Mouse (Mus musculus) limb, embryonic 10.5 days (tissue): ENCODE results near the gene Ap5z1. TPM values are rescaled to one million over a fixed set of nuclear protein-coding genes. Genes with fewer than 3 reads are reported as not detected.

Source experiments
- DNase-seq: peaks from one replicate; pipeline ENCODE4 v3.0.0-alpha.2; 2017; ENCODE audit warnings: low spot score
- H3K27ac ChIP-seq: fragments of 300-500 bp; sonication (generic); 2 replicates; pipeline ENCODE4 v1.5.1; 2016; ENCODE audit warnings: mild to moderate bottlenecking
- H3K27me3 ChIP-seq: fragments of 300-500 bp; sonication (generic); 2 replicates; pipeline ENCODE4 v1.6.1; 2016; ENCODE audit warnings: low read depth, mild to moderate bottlenecking; ENCODE audit not compliant: poor library complexity, severe bottlenecking
- H3K36me3 ChIP-seq: fragments of 300-500 bp; sonication (generic); 2 replicates; pipeline ENCODE4 v1.6.1; 2016; ENCODE audit warnings: mild to moderate bottlenecking, moderate library complexity
- H3K4me1 ChIP-seq: fragments of 300-500 bp; sonication (generic); 2 replicates; pipeline ENCODE4 v1.6.1; 2016
- H3K4me3 ChIP-seq: fragments of 300-500 bp; sonication (generic); 2 replicates; pipeline ENCODE4 v1.5.1; 2016; ENCODE audit warnings: mild to moderate bottlenecking, moderate library complexity
- H3K9me3 ChIP-seq: fragments of 300-500 bp; sonication (generic); replicated peaks from 2 replicates; pipeline ENCODE4 v1.6.1; 2016; ENCODE audit warnings: mild to moderate bottlenecking
- WGBS: fragments of 180-500 bp; shearing (Covaris S2); methylation state at CpG from one replicate; pipeline ENCODE4 v1.1.7; 2016; 5-methylcytosine and 5-hydroxymethylcytosine counted together
- polyA plus RNA-seq: library from polyadenylated mRNA; unstranded; fragments of >200 nt; fragmentation: Nextera tagmentation; extraction: Ambion mirVana; gene quantifications from 2 replicates; pipeline ENCODE4 v1.2.1, GENCODE M21; 2016

Gene Ap5z1
- polyA plus RNA-seq, 1 experiment from 2014 or later: 16.2 TPM

- 81% methylated on average over 5 of the region's 5 CpGs for WGBS
- H3K36me3 ChIP-seq: peaks cover 66% of the 10 kb centered on the region
- H3K4me1 ChIP-seq: peaks cover 22% of the 10 kb centered on the region
- no peak overlapping the region for H3K27ac ChIP-seq
- no peaks in the 10 kb centered on the region for H3K27me3 ChIP-seq
- DNase-seq: no peak
- no peaks in the 10 kb centered on the region for H3K9me3 ChIP-seq
- no peak overlapping the region for H3K4me3 ChIP-seq
Observed at GRCm38 (mm10) chr5:142459834-142460233, 3.9 kb upstream of the Ap5z1 start.

- peaks cover 16% of the 10 kb centered on the region for H3K4me1 ChIP-seq
- no peak overlapping the region for H3K4me3 ChIP-seq
- no peak overlapping the region for H3K27ac ChIP-seq
- 97% methylated on average over 7 of the region's 7 CpGs for WGBS
- H3K27me3 ChIP-seq: no peaks in the 10 kb centered on the region
- H3K36me3 ChIP-seq: peaks cover 50% of the 10 kb centered on the region
- no peaks in the 10 kb centered on the region for H3K9me3 ChIP-seq
- DNase-seq: no peak
Observed at GRCm38 (mm10) chr5:142461942-142462640, 1.7 kb upstream of the Ap5z1 start.

DNA sequence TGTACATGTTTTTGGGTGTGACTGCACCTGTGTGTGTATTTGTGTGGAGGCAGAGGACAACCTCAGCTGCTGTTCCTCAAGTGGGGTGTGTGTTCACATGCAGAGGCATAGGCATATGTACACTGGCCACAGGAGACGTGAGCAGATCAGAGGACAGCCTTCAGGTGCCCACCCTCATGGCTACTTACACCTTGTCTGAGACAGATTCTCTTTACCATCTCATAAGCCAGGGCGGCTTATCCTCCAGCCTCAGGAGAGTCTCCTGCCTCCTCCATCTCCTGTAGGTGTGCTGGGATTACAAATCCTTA is 1.1 kb upstream of the Ap5z1 start:
- Histone ChIP-seq H3K4me1 (peaks cover 16% of the 10 kb centered on the region), H3K9me3 (no peaks in the 10 kb centered on the region), H3K4me3 (no peak overlapping the region), H3K27me3 (no peaks in the 10 kb centered on the region), H3K36me3 (peaks cover 48% of the 10 kb centered on the region), H3K27ac (no peak overlapping the region)
- DNase-seq: no peak
- WGBS: 95% methylated on average over 2 of the region's 2 CpGs

GRCm38 (mm10) chr5:142463011-142463410 is 733 bp upstream of the Ap5z1 start:
- Histone ChIP-seq H3K4me3 (peak overlapping the region; percentile 82), H3K9me3 (no peaks in the 10 kb centered on the region), H3K27ac (peak overlapping the region; percentile 82), H3K27me3 (no peaks in the 10 kb centered on the region), H3K36me3 (peaks cover 48% of the 10 kb centered on the region), H3K4me1 (peaks cover 16% of the 10 kb centered on the region)
- DNase-seq: no peak
- 84% methylated on average over 6 of the region's 6 CpGs for WGBS

DNA sequence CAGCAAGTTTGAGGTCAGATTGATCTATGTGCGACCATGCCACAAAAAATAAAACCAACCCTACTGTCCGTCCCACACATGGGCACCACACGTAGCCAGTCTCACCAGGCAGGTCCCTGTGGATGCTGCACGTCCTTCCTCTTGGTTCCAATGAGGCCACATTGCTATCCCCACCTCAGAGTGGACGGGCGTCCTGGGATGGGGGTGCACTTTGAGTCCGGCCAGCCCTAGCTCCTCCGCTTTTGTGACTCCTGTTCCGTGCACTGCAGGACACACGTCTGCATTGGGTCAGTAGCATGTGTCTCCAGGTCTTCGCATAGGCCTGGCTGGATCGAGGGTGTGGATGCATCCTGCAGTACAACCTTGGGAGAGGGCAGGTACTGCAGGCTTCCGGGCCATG is 4.6 kb downstream of the Ap5z1 start:
- WGBS: 95% methylated on average over 13 of the region's 13 CpGs
- no peak overlapping the region for H3K27ac ChIP-seq
- H3K4me3 ChIP-seq: no peak overlapping the region
- peaks cover 13% of the 10 kb centered on the region for H3K4me1 ChIP-seq
- no peak for DNase-seq
- no peaks in the 10 kb centered on the region for H3K9me3 ChIP-seq
- H3K27me3 ChIP-seq: no peaks in the 10 kb centered on the region
- peaks cover 61% of the 10 kb centered on the region for H3K36me3 ChIP-seq

- H3K27ac ChIP-seq: no peak overlapping the region
- no peaks in the 10 kb centered on the region for H3K27me3 ChIP-seq
- no peak overlapping the region for H3K4me3 ChIP-seq
- WGBS: 91% methylated on average over 11 of the region's 11 CpGs
- H3K9me3 ChIP-seq: no peaks in the 10 kb centered on the region
- H3K4me1 ChIP-seq: peaks cover 3% of the 10 kb centered on the region
- no peak for DNase-seq
- peaks cover 67% of the 10 kb centered on the region for H3K36me3 ChIP-seq
Observed at GRCm38 (mm10) chr5:142469796-142470195, 6.1 kb downstream of the Ap5z1 start.

DNA sequence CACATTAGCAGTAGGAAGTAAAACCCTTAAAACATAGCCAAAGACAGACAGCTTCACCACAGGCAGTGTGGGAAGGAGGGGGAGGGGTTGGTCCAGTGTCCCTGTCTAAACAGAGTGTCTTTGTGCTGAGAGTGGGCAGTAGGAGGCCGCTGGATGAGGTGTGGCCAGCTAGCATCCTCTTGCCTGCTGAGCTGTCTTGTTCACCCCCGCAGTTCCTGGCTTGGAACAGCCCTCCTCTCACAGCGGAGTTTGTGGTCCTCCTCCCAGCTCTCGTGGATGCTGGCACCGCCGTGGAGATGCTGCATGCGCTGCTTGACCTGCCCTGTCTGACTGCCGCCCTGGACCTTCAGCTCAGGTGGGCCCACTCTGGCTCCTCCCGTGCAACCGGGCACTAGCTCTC is 10.0 kb downstream of the Ap5z1 start:
- WGBS: 82% methylated on average over 10 of the region's 10 CpGs

DNA sequence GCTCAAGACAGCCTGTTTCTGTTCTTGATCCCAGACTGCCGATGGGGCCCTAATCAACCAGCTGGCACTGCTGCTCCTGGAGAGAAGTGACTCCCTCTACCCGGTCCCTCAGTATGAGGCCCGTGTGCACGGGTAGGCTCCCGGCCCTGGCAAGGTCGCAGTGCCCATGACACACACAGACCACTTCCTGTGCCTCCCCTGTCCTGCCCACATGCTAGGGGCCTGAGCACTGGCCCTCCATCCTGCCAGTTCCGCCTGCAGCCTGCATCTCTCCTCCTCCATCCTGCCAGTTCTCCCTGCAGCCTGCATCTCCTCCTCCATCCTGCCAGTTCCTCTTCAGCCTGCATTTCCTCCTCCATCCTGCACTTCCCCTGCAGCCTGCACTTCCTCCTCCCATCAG is 11.9 kb downstream of the Ap5z1 start:
- no peaks in the 10 kb centered on the region for H3K27me3 ChIP-seq
- H3K9me3 ChIP-seq: no peaks in the 10 kb centered on the region
- peaks cover 37% of the 10 kb centered on the region for H3K36me3 ChIP-seq
- no peak overlapping the region for H3K4me3 ChIP-seq
- H3K27ac ChIP-seq: 0 out of 2 replicates have a peak overlapping the region, but pooled peaks have one; percentile 32
- peaks cover 10% of the 10 kb centered on the region for H3K4me1 ChIP-seq
- no peak for DNase-seq
- WGBS: 81% methylated on average over 7 of the region's 7 CpGs

More for the DNA sequence above, 10.0 kb downstream of the Ap5z1 start:
- H3K4me1 ChIP-seq: peaks cover 5% of the 10 kb centered on the region
- H3K27ac ChIP-seq: no peak overlapping the region
- no peak for DNase-seq
- H3K4me3 ChIP-seq: no peak overlapping the region
- no peaks in the 10 kb centered on the region for H3K9me3 ChIP-seq
- H3K36me3 ChIP-seq: peaks cover 56% of the 10 kb centered on the region
- H3K27me3 ChIP-seq: no peaks in the 10 kb centered on the region

DNA sequence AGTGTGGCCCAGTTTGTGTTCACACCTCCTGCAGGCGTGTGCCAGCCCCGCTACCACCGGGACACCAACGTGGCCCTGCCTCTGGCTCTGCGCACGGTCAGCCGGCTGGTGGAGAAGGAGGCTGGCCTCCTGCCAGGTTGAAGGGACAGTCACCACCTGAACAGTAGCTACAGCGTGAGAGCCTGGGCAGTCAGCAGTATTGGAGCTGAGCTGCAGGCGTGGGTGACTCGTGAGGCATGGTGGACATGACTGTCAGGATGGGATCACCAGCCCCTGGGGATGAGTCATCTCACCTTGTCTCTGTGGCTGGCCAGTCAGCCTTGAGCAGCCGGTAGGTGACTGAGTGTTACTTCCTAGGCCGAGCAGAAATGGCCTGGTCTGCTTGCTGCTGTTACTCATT is 13.6 kb downstream of the Ap5z1 start:
- peaks cover 20% of the 10 kb centered on the region for H3K36me3 ChIP-seq
- DNase-seq: no peak

DNA sequence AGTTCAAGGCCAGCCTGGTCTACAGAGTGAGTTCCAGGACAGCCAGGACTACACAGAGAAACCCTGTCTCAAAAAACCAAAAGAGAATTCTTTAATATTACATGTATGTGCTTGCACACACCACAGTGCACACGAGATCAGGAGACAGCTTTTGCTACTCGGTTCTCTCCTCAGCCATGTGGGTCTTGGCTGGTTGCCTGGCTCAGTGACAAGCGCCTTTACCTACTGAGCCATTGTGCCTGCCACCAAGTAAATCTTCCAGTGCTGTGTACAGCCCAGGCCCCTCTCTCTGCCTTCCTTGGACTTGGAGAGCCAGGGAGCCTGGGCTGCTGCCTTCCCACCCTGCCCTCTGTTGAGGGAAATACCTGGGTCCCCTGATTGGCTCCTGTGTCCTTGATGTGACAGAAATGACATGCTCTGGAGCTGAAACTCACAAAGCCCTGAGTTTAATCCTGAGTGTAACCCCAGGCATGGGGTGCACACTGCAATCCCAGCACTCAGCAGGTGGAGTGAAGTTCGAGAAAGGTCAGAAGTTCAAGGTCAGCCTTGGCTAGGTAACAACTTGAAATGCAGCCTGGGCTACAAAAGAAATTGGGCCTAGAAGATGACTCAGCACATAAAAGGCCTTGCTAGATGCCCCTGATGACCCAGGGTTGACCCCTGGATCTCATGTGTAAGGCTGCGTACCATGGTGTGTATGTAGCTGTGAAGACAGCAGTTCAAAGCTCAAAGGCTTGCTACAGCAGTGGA is 14.3 kb downstream of the Ap5z1 start:
- DNase-seq: no peak
- Histone ChIP-seq H3K9me3 (no peaks in the 10 kb centered on the region), H3K36me3 (peaks cover 16% of the 10 kb centered on the region), H3K4me1 (peaks cover 10% of the 10 kb centered on the region), H3K4me3 (no peak overlapping the region), H3K27ac (no peak overlapping the region), H3K27me3 (no peaks in the 10 kb centered on the region)
- 91% methylated on average over 5 of the region's 5 CpGs for WGBS

More for the DNA sequence above, 13.6 kb downstream of the Ap5z1 start:
- Histone ChIP-seq H3K4me1 (peaks cover 10% of the 10 kb centered on the region), H3K4me3 (no peak overlapping the region), H3K27me3 (no peaks in the 10 kb centered on the region), H3K9me3 (no peaks in the 10 kb centered on the region), H3K27ac (no peak overlapping the region)
- 93% methylated on average over 12 of the region's 12 CpGs for whole genome bisulfite sequencing

DNA sequence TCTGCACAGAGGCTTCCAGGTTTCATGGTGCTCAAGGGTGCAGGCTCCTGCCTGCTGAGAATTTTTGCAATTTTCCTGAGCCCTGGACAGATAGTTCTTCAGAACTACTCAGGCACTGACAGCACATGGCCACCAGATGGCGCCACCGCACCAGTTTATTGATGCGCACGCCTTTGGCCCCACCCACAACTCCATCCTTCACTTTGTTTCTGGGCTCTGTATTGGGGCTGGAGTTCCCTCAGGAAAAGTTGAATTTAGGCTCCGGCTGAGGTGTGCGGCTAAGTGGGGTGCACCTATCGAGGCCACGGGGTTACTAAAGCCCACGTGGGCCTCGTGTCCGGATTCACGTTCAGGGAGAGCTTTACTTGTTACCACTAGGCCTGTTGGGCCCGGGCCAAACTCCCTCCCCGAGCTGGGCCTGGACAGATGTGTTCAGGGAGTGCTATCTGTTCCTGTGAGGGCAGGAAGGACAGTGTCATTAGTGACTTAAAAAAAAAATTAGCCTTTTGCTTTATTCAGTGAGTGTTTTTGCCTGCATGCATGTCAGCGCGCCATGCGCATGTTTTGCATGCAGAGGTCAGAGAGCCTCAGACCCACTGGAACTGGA is 15.2 kb downstream of the Ap5z1 start:
- H3K36me3 ChIP-seq: peaks cover 16% of the 10 kb centered on the region
- H3K4me1 ChIP-seq: peaks cover 10% of the 10 kb centered on the region
- no peaks in the 10 kb centered on the region for H3K27me3 ChIP-seq
- WGBS: 35% methylated on average over 17 of the region's 17 CpGs
- H3K27ac ChIP-seq: peak overlapping the region; percentile 77
- H3K9me3 ChIP-seq: no peaks in the 10 kb centered on the region
- DNase-seq: peak; percentile 92
- no peak overlapping the region for H3K4me3 ChIP-seq

DNA sequence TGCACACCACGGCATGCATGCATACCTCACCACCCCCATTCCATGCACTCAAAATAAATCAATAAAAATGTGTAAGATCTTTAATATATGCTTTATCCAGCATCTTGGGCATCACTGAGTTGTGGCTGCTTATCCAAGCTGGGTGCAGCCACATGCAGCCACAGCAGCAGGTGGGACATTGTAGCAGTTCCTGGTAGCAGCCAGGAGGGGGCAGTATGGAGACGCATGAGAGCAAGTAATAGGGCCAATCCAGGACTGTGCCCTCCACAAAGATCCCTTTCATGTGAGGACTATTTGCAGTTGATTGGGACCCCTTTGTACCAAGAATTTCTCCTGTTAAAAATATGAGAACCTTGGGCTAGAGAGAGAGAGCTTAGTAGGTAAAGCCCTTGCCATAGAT is 18.8 kb downstream of the Ap5z1 start:
- DNase-seq: no peak
- WGBS: 62% methylated on average over 2 of the region's 2 CpGs
- H3K4me1 ChIP-seq: peaks cover 17% of the 10 kb centered on the region
- no peak overlapping the region for H3K27ac ChIP-seq
- H3K4me3 ChIP-seq: no peak overlapping the region
- H3K27me3 ChIP-seq: no peaks in the 10 kb centered on the region
- 0 out of 2 replicates have a peak, but pooled peaks cover under 1% of the 10 kb centered on the region for H3K36me3 ChIP-seq
- H3K9me3 ChIP-seq: no peaks in the 10 kb centered on the region

DNA sequence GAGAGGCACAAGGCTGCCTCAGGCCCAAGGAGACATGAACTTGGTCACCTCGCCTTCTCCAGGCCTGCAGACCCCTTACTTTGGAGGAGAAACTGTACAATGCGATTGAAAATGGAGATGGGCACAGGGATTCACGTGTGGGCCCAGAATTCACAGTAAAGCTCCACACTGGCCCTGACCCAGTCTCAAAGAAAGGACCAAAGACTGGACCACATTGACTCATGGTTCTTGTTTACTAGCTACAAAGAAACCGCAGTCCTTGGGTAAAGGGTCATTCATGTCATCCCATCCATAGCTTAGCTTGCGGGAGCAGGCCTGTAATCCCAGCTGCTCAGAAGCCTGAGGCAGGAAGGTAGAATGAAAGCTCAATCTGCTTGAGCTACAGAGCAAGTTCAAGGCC is 19.8 kb downstream of the Ap5z1 start:
- Histone ChIP-seq H3K27ac (no peak overlapping the region), H3K9me3 (no peaks in the 10 kb centered on the region), H3K4me3 (no peak overlapping the region), H3K27me3 (no peaks in the 10 kb centered on the region), H3K4me1 (peaks cover 17% of the 10 kb centered on the region), H3K36me3 (no peaks in the 10 kb centered on the region)
- WGBS: 93% methylated on average over 5 of the region's 5 CpGs
- no peak for DNase-seq
